Mouse (Mus musculus): ENCODE measurements at regions not wholly inside any gene's neighbourhood (a gene's known extent, or its start where the extent isn't known, plus 50 kb on each side); places are given as distances from the start of the nearest gene placed in this dataset.

GRCm38 (mm10) chr1:185699758-185700157 lies 245.1 kb downstream of the Slc30a10 start:
- H3K27me3 ChIP-seq (ENCODE audit: insufficient read depth, low read length): no peaks in the 10 kb centered on the region
- H3K9me3 ChIP-seq (replicated peaks): peaks cover 6% of the 10 kb centered on the region; the same call in 1 of the 2 replicates
- H3K4me3 ChIP-seq (ENCODE audit: low read depth, low read length): no peak overlapping the region
- DNase-seq (ENCODE audit: low spot score) (no peak), ATAC-seq (ENCODE audit: extremely low read depth, insufficient number of reproducible peaks, low FRiP score, poor library complexity, severe bottlenecking) (no peak)
- TF ChIP-seq CTCF (IDR thresholded peaks at IDR 0.05; ENCODE audit: low read depth, low read length): no peak
- TF ChIP-seq GATA2 (IDR thresholded peaks at IDR 0.05; ENCODE audit: borderline replicate concordance, low read depth, low read length): no peak
- no peak for TF ChIP-seq TAL1 (conservative IDR thresholded peaks at IDR 0.05; ENCODE audit: low read depth, low read length)
- no peak for TF ChIP-seq POLR2AphosphoS5 (IDR thresholded peaks at IDR 0.05; ENCODE audit: insufficient replicate concordance, low read depth, low read length)
- no peak for TF ChIP-seq GATA1 (IDR thresholded peaks at IDR 0.05; ENCODE audit: borderline replicate concordance, low read length)
- H3K36me3 ChIP-seq (replicated peaks): no peaks in the 10 kb centered on the region
- no peaks in the 10 kb centered on the region for H3K4me1 ChIP-seq (ENCODE audit: insufficient read depth, low read depth, low read length)

GRCm38 (mm10) chr1:185726324-185726723 lies 271.7 kb downstream of the Slc30a10 start:
- ATAC-seq (ENCODE audit: extremely low read depth, insufficient number of reproducible peaks, low FRiP score, poor library complexity, severe bottlenecking) (no peak), DNase-seq (ENCODE audit: low spot score) (no peak)

GRCm38 (mm10) chr1:185726811-185727210 lies 272.2 kb downstream of the Slc30a10 start:
- H3K4me3 ChIP-seq (ENCODE audit: low read depth, low read length): no peak overlapping the region
- no peak for ATAC-seq (ENCODE audit: extremely low read depth, insufficient number of reproducible peaks, low FRiP score, poor library complexity, severe bottlenecking)
- H3K27me3 ChIP-seq (ENCODE audit: insufficient read depth, low read length): no peaks in the 10 kb centered on the region
- no peaks in the 10 kb centered on the region for H3K4me1 ChIP-seq (ENCODE audit: insufficient read depth, low read depth, low read length)
- no peaks in the 10 kb centered on the region for H3K36me3 ChIP-seq (replicated peaks)
- peaks cover 13% of the 10 kb centered on the region for H3K9me3 ChIP-seq (replicated peaks)
- TF ChIP-seq CTCF (IDR thresholded peaks at IDR 0.05; ENCODE audit: low read depth, low read length): no peak
- TF ChIP-seq TAL1 (conservative IDR thresholded peaks at IDR 0.05; ENCODE audit: low read depth, low read length): no peak
- no peak for TF ChIP-seq GATA2 (IDR thresholded peaks at IDR 0.05; ENCODE audit: borderline replicate concordance, low read depth, low read length)
- no peak for TF ChIP-seq POLR2AphosphoS5 (IDR thresholded peaks at IDR 0.05; ENCODE audit: insufficient replicate concordance, low read depth, low read length)
- no peak for TF ChIP-seq GATA1 (IDR thresholded peaks at IDR 0.05; ENCODE audit: borderline replicate concordance, low read length)
- DNase-seq (ENCODE audit: low spot score): no peak

More at GRCm38 (mm10) chr1:185726324-185726723, 271.7 kb downstream of the Slc30a10 start:
- no peak overlapping the region for H3K4me3 ChIP-seq (ENCODE audit: low read depth, low read length)
- H3K9me3 ChIP-seq (replicated peaks): peaks cover 15% of the 10 kb centered on the region
- no peak for TF ChIP-seq CTCF (IDR thresholded peaks at IDR 0.05; ENCODE audit: low read depth, low read length)
- TF ChIP-seq POLR2AphosphoS5 (IDR thresholded peaks at IDR 0.05; ENCODE audit: insufficient replicate concordance, low read depth, low read length): no peak
- no peak for TF ChIP-seq GATA2 (IDR thresholded peaks at IDR 0.05; ENCODE audit: borderline replicate concordance, low read depth, low read length)
- no peak for TF ChIP-seq GATA1 (IDR thresholded peaks at IDR 0.05; ENCODE audit: borderline replicate concordance, low read length)
- TF ChIP-seq TAL1 (conservative IDR thresholded peaks at IDR 0.05; ENCODE audit: low read depth, low read length): no peak
- H3K36me3 ChIP-seq (replicated peaks): no peaks in the 10 kb centered on the region
- no peaks in the 10 kb centered on the region for H3K27me3 ChIP-seq (ENCODE audit: insufficient read depth, low read length)
- no peaks in the 10 kb centered on the region for H3K4me1 ChIP-seq (ENCODE audit: insufficient read depth, low read depth, low read length)

- no peaks in the 10 kb centered on the region for H3K4me1 ChIP-seq (ENCODE audit: insufficient read depth, low read depth, low read length)
- no peak overlapping the region for H3K4me3 ChIP-seq (ENCODE audit: low read depth, low read length)
- TF ChIP-seq POLR2AphosphoS5 (IDR thresholded peaks at IDR 0.05; ENCODE audit: insufficient replicate concordance, low read depth, low read length): no peak
- peaks cover 9% of the 10 kb centered on the region for H3K9me3 ChIP-seq (replicated peaks)
- H3K36me3 ChIP-seq (replicated peaks): no peaks in the 10 kb centered on the region
- DNase-seq (ENCODE audit: low spot score) (no peak), ATAC-seq (ENCODE audit: extremely low read depth, insufficient number of reproducible peaks, low FRiP score, poor library complexity, severe bottlenecking) (no peak)
- H3K27me3 ChIP-seq (ENCODE audit: insufficient read depth, low read length): no peaks in the 10 kb centered on the region
Observed at GRCm38 (mm10) chr1:185727749-185728148, 273.1 kb downstream of the Slc30a10 start.

- Histone ChIP-seq H3K4me1 (ENCODE audit: insufficient read depth, low read depth, low read length) (no peaks in the 10 kb centered on the region), H3K9me3 (replicated peaks) (peaks cover 13% of the 10 kb centered on the region), H3K27me3 (ENCODE audit: insufficient read depth, low read length) (no peaks in the 10 kb centered on the region), H3K4me3 (ENCODE audit: low read depth, low read length) (no peak overlapping the region), H3K36me3 (replicated peaks) (no peaks in the 10 kb centered on the region)
- no peak for DNase-seq (ENCODE audit: low spot score)
- no peak for ATAC-seq (ENCODE audit: extremely low read depth, insufficient number of reproducible peaks, low FRiP score, poor library complexity, severe bottlenecking)
- no peak for TF ChIP-seq TAL1 (conservative IDR thresholded peaks at IDR 0.05; ENCODE audit: low read depth, low read length)
- TF ChIP-seq POLR2AphosphoS5 (IDR thresholded peaks at IDR 0.05; ENCODE audit: insufficient replicate concordance, low read depth, low read length): no peak
- no peak for TF ChIP-seq GATA1 (IDR thresholded peaks at IDR 0.05; ENCODE audit: borderline replicate concordance, low read length)
- TF ChIP-seq CTCF (IDR thresholded peaks at IDR 0.05; ENCODE audit: low read depth, low read length): no peak
- no peak for TF ChIP-seq GATA2 (IDR thresholded peaks at IDR 0.05; ENCODE audit: borderline replicate concordance, low read depth, low read length)
Observed at GRCm38 (mm10) chr1:185728406-185728805, 273.8 kb downstream of the Slc30a10 start.

- Histone ChIP-seq H3K9me3 (replicated peaks) (peaks cover 14% of the 10 kb centered on the region), H3K4me3 (ENCODE audit: low read depth, low read length) (no peak overlapping the region), H3K4me1 (ENCODE audit: insufficient read depth, low read depth, low read length) (no peaks in the 10 kb centered on the region), H3K27me3 (ENCODE audit: insufficient read depth, low read length) (no peaks in the 10 kb centered on the region), H3K36me3 (replicated peaks) (no peaks in the 10 kb centered on the region)
- ATAC-seq (ENCODE audit: extremely low read depth, insufficient number of reproducible peaks, low FRiP score, poor library complexity, severe bottlenecking) (peak; percentile 17; the same call in 1 of the 2 replicates), DNase-seq (ENCODE audit: low spot score) (no peak)
- TF ChIP-seq TAL1 (conservative IDR thresholded peaks at IDR 0.05; ENCODE audit: low read depth, low read length) (no peak), CTCF (IDR thresholded peaks at IDR 0.05; ENCODE audit: low read depth, low read length) (no peak), GATA2 (IDR thresholded peaks at IDR 0.05; ENCODE audit: borderline replicate concordance, low read depth, low read length) (no peak), GATA1 (IDR thresholded peaks at IDR 0.05; ENCODE audit: borderline replicate concordance, low read length) (no peak), POLR2AphosphoS5 (IDR thresholded peaks at IDR 0.05; ENCODE audit: insufficient replicate concordance, low read depth, low read length) (no peak)
Observed at GRCm38 (mm10) chr1:185731062-185731461, 276.4 kb downstream of the Slc30a10 start.

All from G1E (cell line).